Mouse (Mus musculus): ENCODE measurements around the gene Prokr2. TPM values are rescaled to one million over a fixed set of nuclear protein-coding genes. Genes with fewer than 3 reads are reported as not detected.

Gene Prokr2
- polyA plus RNA-seq, 1 experiment, result not detected

GRCm38 (mm10) chr2:132390607-132391160, 5.4 kb upstream of the Prokr2 start:
- Histone ChIP-seq H3K4me2 (ENCODE audit: low read depth) (no peak overlapping the region), H3ac (ENCODE audit: control insufficient read depth, insufficient read length) (no peak overlapping the region), H3K36me3 (ENCODE audit: control insufficient read depth, insufficient read depth) (no peaks in the 10 kb centered on the region), H3K79me2 (ENCODE audit: control insufficient read depth, insufficient read depth) (no peaks in the 10 kb centered on the region), H3K27me3 (ENCODE audit: control insufficient read depth, insufficient read depth, insufficient read length) (peaks cover 15% of the 10 kb centered on the region), H3K4me3 (no peak overlapping the region)
- TF ChIP-seq POLR2A (IDR thresholded peaks at IDR 0.05; ENCODE audit: insufficient read length, low read depth), result no peak
- no peak for TF ChIP-seq MAX (IDR thresholded peaks at IDR 0.05; ENCODE audit: low read depth)
- TF ChIP-seq TCF3 (IDR thresholded peaks at IDR 0.05; ENCODE audit: insufficient read length, low read depth), result no peak
- TF ChIP-seq CEBPB (IDR thresholded peaks at IDR 0.05; ENCODE audit: insufficient read depth, poor library complexity, severe bottlenecking), result no peak
- TF ChIP-seq MYOG (IDR thresholded peaks at IDR 0.05; ENCODE audit: control insufficient read depth in 1 of 3, insufficient read depth in 1 of 3, insufficient read length in 2 of 3, low read depth in 2 of 3), result no peak

GRCm38 (mm10) chr2:132389562-132389961, 4.3 kb upstream of the Prokr2 start:
- Histone ChIP-seq H3K4me3 (no peak overlapping the region), H3K4me2 (ENCODE audit: low read depth) (no peak overlapping the region), H3ac (ENCODE audit: control insufficient read depth, insufficient read length) (no peak overlapping the region), H3K79me2 (ENCODE audit: control insufficient read depth, insufficient read depth) (no peaks in the 10 kb centered on the region), H3K27me3 (ENCODE audit: control insufficient read depth, insufficient read depth, insufficient read length) (peaks cover 26% of the 10 kb centered on the region), H3K36me3 (ENCODE audit: control insufficient read depth, insufficient read depth) (no peaks in the 10 kb centered on the region)
- TF ChIP-seq POLR2A (IDR thresholded peaks at IDR 0.05; ENCODE audit: insufficient read length, low read depth) (no peak), MYOG (IDR thresholded peaks at IDR 0.05; ENCODE audit: control insufficient read depth in 1 of 3, insufficient read depth in 1 of 3, insufficient read length in 2 of 3, low read depth in 2 of 3) (no peak), REST (IDR thresholded peaks at IDR 0.05; ENCODE audit: insufficient read depth, insufficient read length) (no peak), MYOD1 (IDR thresholded peaks at IDR 0.05; ENCODE audit: control insufficient read depth in 1 of 3, insufficient read length in 2 of 3, low read depth in 2 of 3) (no peak), TCF3 (IDR thresholded peaks at IDR 0.05; ENCODE audit: insufficient read length, low read depth) (no peak), MAX (IDR thresholded peaks at IDR 0.05; ENCODE audit: low read depth) (no peak), TCF12 (IDR thresholded peaks at IDR 0.05; ENCODE audit: insufficient read depth, poor library complexity, severe bottlenecking) (no peak), CEBPB (IDR thresholded peaks at IDR 0.05; ENCODE audit: insufficient read depth, poor library complexity, severe bottlenecking) (no peak), SRF (IDR thresholded peaks at IDR 0.05; ENCODE audit: control insufficient read depth, insufficient read length, low read depth) (no peak), USF1 (IDR thresholded peaks at IDR 0.05; ENCODE audit: low read depth) (no peak), POLR2AphosphoS2 (IDR thresholded peaks at IDR 0.05; ENCODE audit: insufficient read length, low read depth) (no peak)

- no peaks in the 10 kb centered on the region for H3K79me2 ChIP-seq (ENCODE audit: control insufficient read depth, insufficient read depth)
Measured at GRCm38 (mm10) chr2:132384511-132385193, 595 bp downstream of the Prokr2 start.

GRCm38 (mm10) chr2:132382308-132382707, 2.9 kb downstream of the Prokr2 start:
- H3K27me3 ChIP-seq (ENCODE audit: control insufficient read depth, insufficient read depth, insufficient read length), result peaks cover 33% of the 10 kb centered on the region
- H3K36me3 ChIP-seq (ENCODE audit: control insufficient read depth, insufficient read depth), result no peaks in the 10 kb centered on the region
- H3K4me3 ChIP-seq, result no peak overlapping the region
- H3K4me2 ChIP-seq (ENCODE audit: low read depth), result no peak overlapping the region
- TF ChIP-seq SRF (IDR thresholded peaks at IDR 0.05; ENCODE audit: control insufficient read depth, insufficient read length, low read depth) (no peak), E2F4 (IDR thresholded peaks at IDR 0.05; ENCODE audit: insufficient read depth) (no peak), TCF3 (IDR thresholded peaks at IDR 0.05; ENCODE audit: insufficient read length, low read depth) (no peak), CEBPB (IDR thresholded peaks at IDR 0.05; ENCODE audit: insufficient read depth, poor library complexity, severe bottlenecking) (no peak), MAX (IDR thresholded peaks at IDR 0.05; ENCODE audit: low read depth) (no peak), POLR2AphosphoS2 (IDR thresholded peaks at IDR 0.05; ENCODE audit: insufficient read length, low read depth) (no peak), MYOG (IDR thresholded peaks at IDR 0.05; ENCODE audit: control insufficient read depth in 1 of 3, insufficient read depth in 1 of 3, insufficient read length in 2 of 3, low read depth in 2 of 3) (no peak), MYOD1 (IDR thresholded peaks at IDR 0.05; ENCODE audit: control insufficient read depth in 1 of 3, insufficient read length in 2 of 3, low read depth in 2 of 3) (no peak), POLR2A (IDR thresholded peaks at IDR 0.05; ENCODE audit: insufficient read length, low read depth) (no peak), REST (IDR thresholded peaks at IDR 0.05; ENCODE audit: insufficient read depth, insufficient read length) (no peak), USF1 (IDR thresholded peaks at IDR 0.05; ENCODE audit: low read depth) (no peak), TCF12 (IDR thresholded peaks at IDR 0.05; ENCODE audit: insufficient read depth, poor library complexity, severe bottlenecking) (no peak)
- no peak overlapping the region for H3ac ChIP-seq (ENCODE audit: control insufficient read depth, insufficient read length)
- H3K79me2 ChIP-seq (ENCODE audit: control insufficient read depth, insufficient read depth), result no peaks in the 10 kb centered on the region

More at GRCm38 (mm10) chr2:132384511-132385193, 595 bp downstream of the Prokr2 start:
- no peaks in the 10 kb centered on the region for H3K36me3 ChIP-seq (ENCODE audit: control insufficient read depth, insufficient read depth)
- H3K27me3 ChIP-seq (ENCODE audit: control insufficient read depth, insufficient read depth, insufficient read length), result peaks cover 35% of the 10 kb centered on the region
- H3K4me2 ChIP-seq (ENCODE audit: low read depth), result no peak overlapping the region
- TF ChIP-seq CEBPB (IDR thresholded peaks at IDR 0.05; ENCODE audit: insufficient read depth, poor library complexity, severe bottlenecking) (no peak), TCF3 (IDR thresholded peaks at IDR 0.05; ENCODE audit: insufficient read length, low read depth) (no peak), POLR2A (IDR thresholded peaks at IDR 0.05; ENCODE audit: insufficient read length, low read depth) (no peak), POLR2AphosphoS2 (IDR thresholded peaks at IDR 0.05; ENCODE audit: insufficient read length, low read depth) (no peak), MYOG (IDR thresholded peaks at IDR 0.05; ENCODE audit: control insufficient read depth in 1 of 3, insufficient read depth in 1 of 3, insufficient read length in 2 of 3, low read depth in 2 of 3) (no peak), E2F4 (IDR thresholded peaks at IDR 0.05; ENCODE audit: insufficient read depth) (no peak), REST (IDR thresholded peaks at IDR 0.05; ENCODE audit: insufficient read depth, insufficient read length) (no peak), USF1 (IDR thresholded peaks at IDR 0.05; ENCODE audit: low read depth) (no peak), MYOD1 (IDR thresholded peaks at IDR 0.05; ENCODE audit: control insufficient read depth in 1 of 3, insufficient read length in 2 of 3, low read depth in 2 of 3) (no peak), SRF (IDR thresholded peaks at IDR 0.05; ENCODE audit: control insufficient read depth, insufficient read length, low read depth) (no peak), TCF12 (IDR thresholded peaks at IDR 0.05; ENCODE audit: insufficient read depth, poor library complexity, severe bottlenecking) (no peak), MAX (IDR thresholded peaks at IDR 0.05; ENCODE audit: low read depth) (no peak)
- no peak overlapping the region for H3ac ChIP-seq (ENCODE audit: control insufficient read depth, insufficient read length)
- H3K4me3 ChIP-seq, result no peak overlapping the region

Data from myocyte (in vitro differentiated cells).